Mouse (Mus musculus): ENCODE results near the gene Ap5s1. TPM values are rescaled to one million over a fixed set of nuclear protein-coding genes. Genes with fewer than 3 reads are reported as not detected.

Ap5s1 gene
- 28.2 TPM for polyA plus RNA-seq (2017; shearing (Covaris generic))

GRCm38 (mm10) chr2:131206778-131207177 is at the start of gene Ap5s1:
TSS of gene Ap5s1 (plus strand) at chr2:131207078.

GRCm38 (mm10) chr2:131159938-131160581 is 46.8 kb upstream of the Ap5s1 start, which contains the start of gene 1700037H04Rik:
TSS of gene 1700037H04Rik (minus strand) at chr2:131160081.

GRCm38 (mm10) chr2:131179990-131180587 is 26.8 kb upstream of the Ap5s1 start, which contains the start of gene Cenpb:
TSS of gene Cenpb (minus strand) at chr2:131180067.

GRCm38 (mm10) chr2:131186771-131187601 is 19.9 kb upstream of the Ap5s1 start, which contains the start of the genes Cdc25b and Spef1:
TSS of gene Cdc25b (plus strand) at chr2:131186949.
TSS of gene Spef1 (minus strand) at chr2:131187282.

GRCm38 (mm10) chr2:131233307-131234126 is 26.6 kb downstream of the Ap5s1 start, which contains the start of gene Mavs:
TSS of gene Mavs (plus strand) at chr2:131234063.

GRCm38 (mm10) chr2:131262213-131262672 is 55.4 kb downstream of the Ap5s1 start, which contains the start of gene Pank2:
TSS of gene Pank2 (plus strand) at chr2:131262495.

Other genes with a start within 250 kb of the Ap5s1 start
- gene Gfra4, start 164.0 kb upstream of the Ap5s1 start, polyA plus RNA-seq (2017; shearing (Covaris generic)) = not detected
- 0.69 TPM for gene Adam33, start 143.3 kb upstream of the Ap5s1 start, polyA plus RNA-seq (2017; shearing (Covaris generic))
- gene Siglec1, start 120.3 kb upstream of the Ap5s1 start, polyA plus RNA-seq (2017; shearing (Covaris generic)) = 0.18 TPM
- 0.22 TPM for gene Hspa12b, start 79.8 kb upstream of the Ap5s1 start, polyA plus RNA-seq (2017; shearing (Covaris generic))
- not detected for gene Gm11037, start 73.6 kb upstream of the Ap5s1 start, polyA plus RNA-seq (2017; shearing (Covaris generic))
- 51.6 TPM for gene 1700037H04Rik, start 47.0 kb upstream of the Ap5s1 start, polyA plus RNA-seq (2017; shearing (Covaris generic))
- 3.1 TPM for gene Cenpb, start 27.0 kb upstream of the Ap5s1 start, polyA plus RNA-seq (2017; shearing (Covaris generic))
- 106 TPM for gene Cdc25b, start 20.1 kb upstream of the Ap5s1 start, polyA plus RNA-seq (2017; shearing (Covaris generic))
- not detected for gene Spef1, start 19.8 kb upstream of the Ap5s1 start, polyA plus RNA-seq (2017; shearing (Covaris generic))
- 40.5 TPM for gene Mavs, start 27.0 kb downstream of the Ap5s1 start, polyA plus RNA-seq (2017; shearing (Covaris generic))
- 12.1 TPM for gene Pank2, start 55.4 kb downstream of the Ap5s1 start, polyA plus RNA-seq (2017; shearing (Covaris generic))
- gene Rnf24, start 145.8 kb downstream of the Ap5s1 start, polyA plus RNA-seq (2017; shearing (Covaris generic)) = 1.7 TPM